Mouse (Mus musculus) adrenal gland, postnatal 0 days (tissue): ENCODE measurements around the gene Dnmt3l. TPM values are rescaled to one million over a fixed set of nuclear protein-coding genes. Genes with fewer than 3 reads are reported as not detected.

Experiments used
- polyA plus RNA-seq: library from polyadenylated mRNA; unstranded; fragments of >200 nt; fragmentation: Nextera tagmentation; extraction: Ambion mirVana; gene quantifications from 2 replicates; pipeline ENCODE4 v1.2.1, GENCODE M21; 2015

The Dnmt3l gene
- 6.2 and 10.3 TPM in 2 replicates for polyA plus RNA-seq

DNA sequence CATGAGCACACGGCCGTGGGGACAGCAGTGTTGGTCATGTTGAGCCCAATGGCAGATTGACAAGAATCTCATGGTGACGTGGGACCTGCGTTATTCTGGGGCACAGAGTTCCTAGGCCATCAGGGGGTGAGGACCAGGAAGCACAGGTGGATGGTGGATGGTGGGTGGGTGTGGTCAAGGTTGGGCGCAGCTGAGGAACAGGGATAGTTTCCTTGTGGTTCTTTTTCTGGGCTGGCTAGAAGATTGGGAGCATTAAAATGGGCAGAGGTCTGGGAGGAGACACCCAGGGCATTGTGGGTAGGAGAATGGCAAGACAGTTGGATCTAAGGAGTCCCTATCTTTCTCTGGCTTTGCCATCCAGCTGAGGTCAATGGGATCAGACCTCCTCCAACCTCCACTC, at the start of gene Dnmt3l:
TSS of gene Dnmt3l (plus strand) at position 301 of the 400 bp plus-strand sequence.

GRCm38 (mm10) chr10:78009945-78010293, 31.8 kb upstream of the Dnmt3l start, which contains the start of gene Pfkl:
Pfkl (minus strand) TSS chr10:78010083.

DNA sequence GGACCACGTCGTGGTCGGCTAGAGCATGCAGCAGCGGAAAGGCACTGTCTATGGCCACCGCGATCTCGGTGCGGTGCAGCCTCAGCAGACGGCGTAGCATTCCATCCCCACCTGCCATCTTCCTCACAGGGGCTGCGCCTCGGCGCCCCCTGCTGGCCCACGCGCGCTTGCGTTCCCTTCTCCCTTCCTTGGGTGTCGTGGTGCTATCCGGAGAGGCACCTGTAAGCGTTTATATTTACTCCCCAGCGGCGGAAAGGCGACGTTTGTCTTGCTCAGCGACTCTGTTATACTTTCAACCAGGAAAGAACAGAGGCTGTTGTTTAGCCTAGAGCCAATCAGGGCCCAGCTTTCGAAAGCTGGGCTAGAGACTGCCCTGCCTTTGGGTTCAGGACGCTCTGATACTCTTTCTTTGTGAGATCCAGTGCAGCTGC, 1.7 kb downstream of the Dnmt3l start, which contains the start of gene Aire:
TSS of gene Aire (minus strand) at position 205 of the 431 bp plus-strand sequence.

GRCm38 (mm10) chr10:78069101-78070011, 27.6 kb downstream of the Dnmt3l start, which contains the start of gene Icosl:
Icosl (plus strand) TSS chr10:78069302.

Other genes starting within 250 kb of the Dnmt3l start
- not detected in 2 replicates for gene Gm9639, start 246.9 kb upstream of the Dnmt3l start, polyA plus RNA-seq
- gene Gm19668, start 242.8 kb upstream of the Dnmt3l start, polyA plus RNA-seq: not detected in 2 replicates
- not detected in 2 replicates for gene Gm9507, start 230.1 kb upstream of the Dnmt3l start, polyA plus RNA-seq
- gene Gm2696, start 227.3 kb upstream of the Dnmt3l start, polyA plus RNA-seq: not detected in 2 replicates
- not detected in 2 replicates for gene Krtap10-4, start 214.9 kb upstream of the Dnmt3l start, polyA plus RNA-seq
- not detected in 2 replicates for gene Krtap10-10, start 206.0 kb upstream of the Dnmt3l start, polyA plus RNA-seq
- gene Gm36176, start 195.1 kb upstream of the Dnmt3l start, polyA plus RNA-seq: not detected in 2 replicates
- gene Gm10318, start 189.1 kb upstream of the Dnmt3l start, polyA plus RNA-seq: not detected in 2 replicates
- not detected in 2 replicates for gene Gm3285, start 180.0 kb upstream of the Dnmt3l start, polyA plus RNA-seq
- 4.3 and 8.2 TPM in 2 replicates for gene Lrrc3, start 139.4 kb upstream of the Dnmt3l start, polyA plus RNA-seq
- gene Trpm2, start 71.4 kb upstream of the Dnmt3l start, polyA plus RNA-seq: 0.85 and 1.3 TPM in 2 replicates
- gene 1810043G02Rik, start 63.4 kb upstream of the Dnmt3l start, polyA plus RNA-seq: 28.7 and 30.4 TPM in 2 replicates
- 31.0 and 54.7 TPM in 2 replicates for gene Pfkl, start 31.9 kb upstream of the Dnmt3l start, polyA plus RNA-seq
- 0.07 and 0.08 TPM in 2 replicates for gene Aire, start 1.7 kb downstream of the Dnmt3l start, polyA plus RNA-seq
- gene Icosl, start 27.4 kb downstream of the Dnmt3l start, polyA plus RNA-seq: 4.5 and 5.5 TPM in 2 replicates
- gene D10Jhu81e, start 127.8 kb downstream of the Dnmt3l start, polyA plus RNA-seq: 48.1 and 80.0 TPM in 2 replicates
- 6.9 and 9.8 TPM in 2 replicates for gene Pwp2, start 143.2 kb downstream of the Dnmt3l start, polyA plus RNA-seq
- gene Trappc10, start 202.7 kb downstream of the Dnmt3l start, polyA plus RNA-seq: 14.5 and 20.9 TPM in 2 replicates